Mouse (Mus musculus) adrenal gland, adult 8-10 months (tissue): ENCODE data around the gene Syt14. TPM values are rescaled to one million over a fixed set of nuclear protein-coding genes. Genes with fewer than 3 reads are reported as not detected.

Source experiments
- DNase-seq: peaks from one replicate; pipeline ENCODE4 v3.0.0; 2022
- total RNA-seq, 4 experiments: library from RNA; stranded (reverse); gene quantifications; 2 replicates each; pipeline ENCODE4 v1.2.4; 2022

Syt14 gene
- total RNA-seq, 4 experiments from 2014 or later = 12.0 to 15.9 (median 14.8) TPM

GRCm38 (mm10) chr1:192987203-192987602 is 48.4 kb downstream of the Syt14 start:
- DNase-seq = no peak

- no peak for DNase-seq
These were observed 49.1 kb downstream of the Syt14 start for GRCm38 (mm10) chr1:192986481-192986880.

GRCm38 (mm10) chr1:192984333-192984732 is 51.2 kb downstream of the Syt14 start:
- no peak for DNase-seq

DNA sequence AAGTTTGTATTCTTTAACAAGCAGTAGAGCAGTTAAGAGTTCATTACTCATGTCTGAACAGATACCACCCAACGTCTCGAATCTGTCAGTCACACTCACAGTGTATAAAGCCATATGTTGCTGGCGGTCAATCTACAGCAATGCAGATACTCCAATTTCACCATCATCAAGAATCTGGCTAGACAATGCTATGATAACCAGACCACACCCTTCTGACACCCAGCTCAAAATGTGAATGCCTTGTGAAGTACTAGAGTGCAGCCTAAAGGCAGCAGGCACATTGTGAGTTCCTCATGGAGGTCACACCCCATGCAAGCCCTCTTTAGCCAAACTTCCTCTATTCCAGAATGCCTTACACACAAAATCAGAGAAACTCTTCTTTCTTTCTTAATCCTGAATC is 53.9 kb downstream of the Syt14 start:
- no peak for DNase-seq

DNA sequence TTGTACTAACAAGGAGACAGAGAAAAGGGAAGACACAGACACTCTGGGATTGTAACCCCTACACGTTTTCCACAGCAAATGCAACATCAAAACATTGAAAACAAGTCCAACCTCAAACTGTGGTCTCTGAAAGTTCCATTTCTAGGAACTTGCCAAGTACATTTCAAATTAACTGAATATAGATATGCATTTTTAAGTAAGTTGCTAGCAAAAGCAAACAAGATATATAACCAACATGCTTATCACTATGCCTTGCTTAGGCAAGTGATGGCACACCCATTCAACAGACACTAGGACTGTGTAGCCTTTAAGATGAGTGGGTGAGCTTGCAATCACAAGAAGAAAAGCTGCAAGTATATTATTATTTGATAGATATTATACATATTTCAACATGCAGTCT is 54.5 kb downstream of the Syt14 start:
- DNase-seq = no peak

GRCm38 (mm10) chr1:192962323-192962722 is 73.3 kb downstream of the Syt14 start:
- DNase-seq = no peak

- no peak for DNase-seq
These were observed 87.8 kb downstream of the Syt14 start for GRCm38 (mm10) chr1:192947839-192948173.

GRCm38 (mm10) chr1:192947170-192947838 is 88.3 kb downstream of the Syt14 start:
- no peak for DNase-seq

DNA sequence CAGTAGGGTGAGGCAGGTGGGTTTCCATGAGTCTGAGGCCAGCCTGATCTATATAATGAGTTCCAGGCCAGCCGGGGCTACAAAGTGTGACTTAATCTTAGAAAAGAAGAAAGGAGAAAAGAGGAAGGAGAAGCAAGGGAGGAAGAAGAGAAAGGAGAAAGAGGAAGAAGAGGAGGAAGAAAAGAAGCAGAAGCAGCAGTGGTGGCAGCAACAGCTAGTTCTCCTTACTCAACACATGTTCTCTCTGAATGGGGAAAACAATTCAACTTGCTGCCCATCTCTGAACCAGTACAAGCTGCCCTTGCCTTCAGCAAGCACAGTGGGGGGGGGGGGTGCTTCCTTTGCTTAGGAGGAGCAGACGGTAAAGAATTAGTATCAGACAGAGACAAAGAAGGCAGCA is 96.5 kb downstream of the Syt14 start:
- DNase-seq = no peak

GRCm38 (mm10) chr1:192937956-192938355 is 97.6 kb downstream of the Syt14 start:
- DNase-seq = no peak

DNA sequence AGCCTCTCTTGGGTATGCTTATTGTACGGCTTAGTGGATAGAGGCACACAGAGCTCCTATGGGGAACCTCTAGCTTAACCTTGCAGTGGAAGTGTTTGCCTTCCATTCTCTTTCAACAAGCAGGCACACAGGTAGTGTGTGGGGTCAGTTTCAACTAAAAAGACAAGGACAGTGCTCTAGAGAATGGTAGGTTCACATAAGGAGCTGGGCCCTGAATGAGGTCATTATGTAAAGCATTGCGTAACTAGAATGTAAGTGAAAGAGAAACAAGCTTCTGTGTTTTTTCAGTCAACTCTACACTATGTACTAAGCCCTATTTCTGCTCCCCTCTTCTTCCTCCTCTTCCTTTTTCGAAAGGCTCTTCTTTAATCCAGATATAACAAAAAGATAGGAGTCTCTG is 103.8 kb downstream of the Syt14 start:
- DNase-seq = no peak

GRCm38 (mm10) chr1:192912101-192912728 is 123.4 kb downstream of the Syt14 start:
- DNase-seq = no peak

DNA sequence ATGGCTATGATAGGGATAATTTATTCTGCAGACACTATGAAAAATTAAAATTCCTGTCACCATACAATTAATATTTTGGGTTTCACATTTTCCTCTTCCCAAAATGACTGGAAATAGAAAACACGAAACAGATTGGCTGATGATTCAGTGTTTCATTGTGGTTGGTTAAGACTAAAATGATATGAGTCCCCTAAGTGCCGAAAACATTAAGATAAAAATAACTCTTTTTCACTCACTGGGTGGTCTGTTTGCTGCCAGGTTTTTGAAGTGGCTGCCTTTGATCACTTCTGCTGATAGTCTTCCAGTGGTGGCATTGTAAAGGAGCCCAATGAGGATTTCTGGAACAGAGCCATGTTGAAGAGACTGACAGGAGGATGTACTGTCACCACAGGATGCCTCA is 134.1 kb downstream of the Syt14 start:
- no peak for DNase-seq

DNA sequence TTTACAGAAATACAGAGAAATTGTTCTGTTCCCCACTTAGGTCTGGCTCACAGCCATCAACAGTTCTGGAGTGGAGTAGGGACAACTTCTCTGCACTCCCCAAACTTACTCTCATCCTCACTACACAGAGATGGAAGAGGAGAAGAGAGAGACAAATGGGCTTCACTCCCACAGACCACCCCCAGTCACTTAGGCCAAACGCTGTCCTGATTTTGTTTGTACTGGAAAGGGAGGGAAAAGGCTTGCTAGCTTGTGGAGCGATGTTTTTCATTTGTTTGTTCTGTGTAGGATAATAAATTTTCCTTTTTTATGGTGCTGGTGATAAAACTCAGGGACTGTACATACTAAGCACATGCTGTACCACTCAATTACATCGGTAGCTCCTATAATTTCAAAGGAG is 134.7 kb downstream of the Syt14 start:
- DNase-seq = no peak

DNA sequence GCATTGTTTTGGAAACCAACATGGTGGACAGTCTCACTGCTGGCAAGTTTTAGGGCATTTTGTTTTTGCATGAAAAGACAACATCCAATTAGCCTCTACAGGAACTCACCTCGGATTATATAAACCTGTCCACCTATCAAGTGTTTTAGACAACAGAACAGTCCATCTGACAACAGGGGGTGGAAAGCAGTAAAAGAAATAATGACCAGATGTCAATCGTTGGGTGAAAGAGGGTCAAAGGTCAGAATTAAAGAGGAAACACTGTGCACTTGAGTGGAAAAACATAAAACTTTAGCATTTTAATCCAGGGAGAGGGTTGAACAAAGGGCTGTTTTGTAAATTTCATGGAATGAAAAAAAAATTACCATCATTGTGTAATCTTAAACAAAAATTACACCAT is 136.8 kb downstream of the Syt14 start:
- no peak for DNase-seq

- no peak for DNase-seq
These were observed 138.4 kb downstream of the Syt14 start for GRCm38 (mm10) chr1:192897218-192897617.

- peak; percentile 80 for DNase-seq
These were observed 139.5 kb downstream of the Syt14 start for GRCm38 (mm10) chr1:192896076-192896475.

- DNase-seq = no peak
These were observed 144.9 kb downstream of the Syt14 start for GRCm38 (mm10) chr1:192890716-192891115.

GRCm38 (mm10) chr1:192882617-192883295 is 152.8 kb downstream of the Syt14 start:
- DNase-seq = no peak

DNA sequence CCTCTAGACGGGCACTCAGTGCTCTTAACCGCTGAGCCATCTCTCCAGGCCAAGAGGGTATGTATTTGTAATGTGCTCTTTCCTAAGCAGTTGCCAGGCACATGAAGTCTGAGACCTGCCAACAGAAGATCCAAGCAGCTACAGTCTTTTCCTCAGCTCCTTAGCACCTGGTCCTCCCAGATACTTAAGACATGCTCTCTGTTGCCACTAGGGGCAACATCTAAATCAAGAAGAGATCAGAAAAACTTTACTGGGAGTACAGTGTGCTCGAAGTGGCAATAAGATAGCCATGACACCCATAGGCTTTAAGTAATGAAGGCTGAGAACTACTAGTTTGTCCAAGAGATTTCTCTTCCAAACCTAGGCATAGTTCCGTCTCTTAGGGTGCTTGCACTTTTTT is 155.4 kb downstream of the Syt14 start:
- no peak for DNase-seq

DNA sequence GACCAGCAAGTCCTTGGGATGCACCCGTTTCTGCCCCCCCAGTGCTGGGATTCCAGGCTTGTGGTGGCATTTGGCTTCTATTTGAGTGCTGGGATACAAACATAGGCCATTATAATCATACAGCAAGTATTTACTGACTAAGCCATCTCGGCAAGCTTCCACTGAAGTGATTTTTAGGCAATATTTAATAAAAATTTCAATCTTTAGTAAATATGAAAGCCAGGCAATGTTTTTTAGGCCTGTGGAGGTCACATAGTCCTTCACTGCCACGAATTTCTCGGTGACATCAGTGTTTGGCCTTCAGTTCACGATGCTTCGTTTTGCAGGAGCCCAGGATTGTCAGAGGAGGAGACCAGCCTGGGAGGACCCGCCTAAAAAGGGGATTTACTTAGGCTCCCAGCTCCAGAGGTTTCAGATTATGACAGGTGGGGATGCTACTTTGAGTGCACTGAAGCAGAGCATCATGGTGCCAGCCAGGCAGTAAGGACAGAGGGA is 156.4 kb downstream of the Syt14 start:
- DNase-seq = peak; percentile 45

GRCm38 (mm10) chr1:192872841-192873240 is 162.7 kb downstream of the Syt14 start:
- no peak for DNase-seq

DNA sequence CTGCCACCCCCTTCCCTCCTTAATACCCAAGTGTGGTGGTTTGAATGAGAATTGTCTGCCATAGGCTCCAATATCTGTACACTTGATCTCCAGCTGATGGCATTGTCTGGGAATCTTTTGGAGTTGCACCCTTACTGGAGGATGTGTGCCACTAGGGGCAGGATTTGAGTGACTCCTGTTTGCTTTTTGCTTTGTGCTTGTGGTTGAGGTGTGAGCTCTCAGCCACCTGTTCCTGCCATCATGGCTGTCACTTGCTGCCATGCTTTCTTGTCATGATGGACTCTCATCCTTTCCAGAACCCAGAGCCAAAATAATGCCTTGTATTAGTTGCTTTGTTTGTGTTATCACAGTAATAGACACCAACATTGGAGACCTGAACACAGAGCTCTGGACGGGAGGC is 165.8 kb downstream of the Syt14 start:
- DNase-seq = no peak

- no peak for DNase-seq
These were observed 171.1 kb downstream of the Syt14 start for GRCm38 (mm10) chr1:192864440-192864839.
